Mouse (Mus musculus) stomach, postnatal 0 days (tissue): Measurements from ENCODE around the gene Serinc4.

Experiments used
- CTCF ChIP-seq: IDR thresholded peaks from 2 replicates; pipeline ENCODE4 v1.5.1; 2016; ENCODE audit warnings: antibody characterized with exemption, low read depth, mild to moderate bottlenecking, moderate library complexity
- EP300 ChIP-seq: optimal IDR thresholded peaks from 2 replicates; pipeline ENCODE3; 2016; ENCODE audit warnings: antibody characterized with exemption

DNA sequence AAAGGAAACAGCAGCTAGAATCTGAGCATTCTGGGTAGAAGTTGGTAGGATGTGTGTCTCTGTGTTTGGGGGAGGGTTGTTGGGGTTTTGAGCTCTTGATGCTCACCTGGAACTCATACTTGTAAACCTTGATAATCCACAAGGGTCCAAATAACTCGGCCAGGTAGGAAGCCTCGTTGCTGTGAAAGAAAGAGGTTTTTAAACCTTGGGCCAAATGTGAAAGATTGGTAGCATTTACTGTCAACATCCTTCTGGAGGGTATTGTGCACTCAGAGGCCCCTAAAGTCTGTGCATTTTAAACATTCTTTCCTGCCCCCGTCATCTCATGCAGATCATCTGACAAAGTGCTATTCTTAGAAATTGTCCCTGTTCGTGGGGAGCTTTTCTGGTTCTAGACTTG is 3.6 kb downstream of the Serinc4 start, which contains the start of gene Hypk:
- TF ChIP-seq CTCF (no peak), EP300 (no peak)
